Comparison of ENCODE assay signal across 15 mouse cellular contexts in the genomic region with DNA sequence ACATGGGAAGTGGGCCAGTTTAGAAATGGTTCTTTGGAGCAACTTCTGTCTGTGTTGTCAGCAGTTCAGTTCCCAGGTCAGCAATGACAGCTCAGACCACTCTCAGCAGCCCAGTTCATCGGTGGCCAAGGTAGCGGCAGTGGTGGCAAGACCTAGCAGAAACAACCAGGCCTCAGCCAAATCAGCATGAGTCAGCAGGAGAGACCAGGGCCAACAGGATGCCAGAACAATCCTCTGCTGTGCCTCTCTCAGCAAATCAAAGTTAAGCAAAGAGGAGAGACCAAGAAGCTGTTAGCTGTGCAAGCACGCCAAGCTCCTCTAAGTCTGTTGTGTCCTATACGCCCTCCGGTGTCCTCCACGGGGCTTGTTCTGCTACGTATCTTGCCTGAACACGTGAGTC.
"Had no signal": no experiment of that assay in that cellular context is flagged by ENCODE, and none has a peak within 500 bp of the region (broad histone marks: within the 10 kb centered on the region; RNA-seq: fewer than 3 reads in every experiment).

No protein-coding gene starts in this region.

- H3K4me3 ChIP-seq: kidney, embryonic 15.5 days; left cerebral cortex, adult 2 months; limb, embryonic 10.5 days; lung, embryonic 15.5 days; megakaryocyte, embryonic 14.5 days; midbrain, embryonic 13.5 days; myocyte; neural tube, embryonic 15.5 days had no signal

- H3K4me1 ChIP-seq: kidney, embryonic 15.5 days; limb, embryonic 10.5 days; lung, embryonic 15.5 days; megakaryocyte, embryonic 14.5 days; midbrain, embryonic 13.5 days; neural tube, embryonic 15.5 days had no signal

- DNase-seq: kidney, adult 2 months; kidney, postnatal 14 days; lung, postnatal 14 days; right cerebral cortex, postnatal 4 days; spleen, adult 18-20 months; thymus, adult 18-20 months; thymus, postnatal 14 days had no signal
